Mouse (Mus musculus) ovary, postnatal 14 days (tissue): ENCODE measurements at regions not wholly inside any gene's neighbourhood (a gene's known extent, or its start where the extent isn't known, plus 50 kb on each side); places are given as distances from the start of the nearest gene placed in this dataset.
A peak's percentile ranks its signal among the peaks of the same experiment; 100 is the strongest.

Source experiments
- DNase-seq: peaks from one replicate; pipeline ENCODE4 v3.0.0; 2022; ENCODE audit warnings: low spot score

GRCm38 (mm10) chr10:19139234-19139633 lies 123.8 kb upstream of the Tnfaip3 start:
- no peak for DNase-seq

GRCm38 (mm10) chr10:19138258-19138657 lies 122.8 kb upstream of the Tnfaip3 start:
- DNase-seq = no peak

GRCm38 (mm10) chr10:19127581-19128291 lies 112.3 kb upstream of the Tnfaip3 start:
- no peak for DNase-seq

- DNase-seq = no peak
Measured at GRCm38 (mm10) chr10:19126922-19127321, 111.5 kb upstream of the Tnfaip3 start.

- DNase-seq = no peak
Measured at GRCm38 (mm10) chr10:19126438-19126837, 111.0 kb upstream of the Tnfaip3 start.

- no peak for DNase-seq
Measured at GRCm38 (mm10) chr10:19123691-19124090, 108.2 kb upstream of the Tnfaip3 start.

GRCm38 (mm10) chr10:19122221-19122620 lies 106.8 kb upstream of the Tnfaip3 start:
- DNase-seq = peak; percentile 6

GRCm38 (mm10) chr10:19119281-19120049 lies 104.0 kb upstream of the Tnfaip3 start:
- no peak for DNase-seq

GRCm38 (mm10) chr10:19118569-19119280 lies 103.3 kb upstream of the Tnfaip3 start:
- no peak for DNase-seq

GRCm38 (mm10) chr10:19117071-19117605 lies 101.7 kb upstream of the Tnfaip3 start:
- DNase-seq = no peak

- DNase-seq = no peak
Measured at GRCm38 (mm10) chr10:19112459-19112858, 97.0 kb upstream of the Tnfaip3 start.

- DNase-seq = no peak
Measured at GRCm38 (mm10) chr10:19105231-19105681, 89.8 kb upstream of the Tnfaip3 start.

GRCm38 (mm10) chr10:19104671-19105203 lies 89.3 kb upstream of the Tnfaip3 start:
- DNase-seq = no peak

- no peak for DNase-seq
Measured at GRCm38 (mm10) chr10:19099369-19100285, 84.2 kb upstream of the Tnfaip3 start.

GRCm38 (mm10) chr10:19094297-19094696 lies 78.8 kb upstream of the Tnfaip3 start:
- no peak for DNase-seq

GRCm38 (mm10) chr10:19093689-19094088 lies 78.2 kb upstream of the Tnfaip3 start:
- no peak for DNase-seq

GRCm38 (mm10) chr10:19091949-19092348 lies 76.5 kb upstream of the Tnfaip3 start:
- no peak for DNase-seq

- no peak for DNase-seq
Measured at GRCm38 (mm10) chr10:19091110-19091509, 75.7 kb upstream of the Tnfaip3 start.

- no peak for DNase-seq
Measured at GRCm38 (mm10) chr10:19086995-19087394, 71.5 kb upstream of the Tnfaip3 start.

- DNase-seq = no peak
Measured at GRCm38 (mm10) chr10:19082136-19082535, 66.7 kb upstream of the Tnfaip3 start.

- DNase-seq = no peak
Measured at GRCm38 (mm10) chr10:19078047-19078446, 62.6 kb upstream of the Tnfaip3 start.
